Mouse (Mus musculus): ENCODE measurements around the gene Tmtc2.
A peak's percentile ranks its signal among the peaks of the same experiment; 100 is the strongest.

The Tmtc2 gene

GRCm38 (mm10) chr10:105402481-105402779, 171.8 kb downstream of the Tmtc2 start:
- no peak for DNase-seq

DNA sequence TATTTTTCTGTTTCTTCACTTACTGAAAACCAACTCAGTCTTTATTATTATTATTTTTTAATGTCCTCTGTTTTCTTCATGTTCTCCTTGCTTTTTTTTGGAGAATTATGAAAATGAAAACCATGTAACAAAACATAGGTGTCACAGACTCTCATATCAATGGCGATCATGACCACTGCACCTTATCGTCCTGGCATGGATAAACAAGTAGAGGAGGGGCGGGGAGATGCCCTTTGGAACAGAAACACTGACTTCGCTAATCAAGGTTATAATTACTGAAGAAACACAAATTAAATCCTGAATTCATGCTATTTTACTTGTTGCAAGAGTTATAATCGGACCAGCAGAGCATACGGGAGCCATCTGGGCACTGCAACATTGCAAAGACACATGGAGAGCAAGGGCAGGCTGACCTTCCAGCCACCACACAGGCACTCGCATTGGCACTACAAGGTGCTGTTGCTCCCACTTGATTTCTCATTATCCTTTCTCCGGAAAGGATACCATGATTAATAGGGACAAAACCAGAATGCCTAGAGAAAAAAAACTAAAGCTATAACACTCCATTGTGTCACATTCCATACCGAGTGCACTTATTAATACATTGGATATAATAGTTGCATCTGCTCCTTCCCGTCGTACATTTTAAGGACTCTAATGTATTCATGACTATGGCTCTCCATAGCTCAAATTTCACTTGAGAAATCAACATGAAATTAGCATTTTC, 172.3 kb downstream of the Tmtc2 start:
- peak; percentile 82 for DNase-seq

DNA sequence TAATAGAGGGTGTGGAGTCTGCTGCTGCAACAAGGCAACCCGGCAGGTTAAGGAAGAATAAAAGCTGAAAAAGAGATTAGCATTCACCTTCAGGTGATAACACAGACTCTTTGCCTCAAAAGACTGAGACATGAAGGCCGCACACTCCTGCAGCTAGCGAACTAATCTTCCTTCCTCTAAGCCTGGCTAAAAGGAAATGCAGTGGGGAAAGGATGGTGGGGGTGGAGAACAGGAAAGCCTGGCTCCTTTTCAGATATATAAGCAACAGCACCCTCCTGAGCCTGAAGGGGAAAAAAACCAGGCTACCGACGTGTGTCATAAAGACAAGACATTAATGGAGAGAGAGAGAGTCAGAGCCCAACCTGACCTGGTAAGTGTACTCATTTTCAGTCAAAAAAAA, 174.9 kb downstream of the Tmtc2 start:
- DNase-seq, result no peak

- DNase-seq, result no peak
Observed at GRCm38 (mm10) chr10:105384065-105384464, 190.2 kb downstream of the Tmtc2 start.

- no peak for DNase-seq
Observed at GRCm38 (mm10) chr10:105381705-105382104, 192.5 kb downstream of the Tmtc2 start.

GRCm38 (mm10) chr10:105381202-105381601, 193.0 kb downstream of the Tmtc2 start:
- DNase-seq, result no peak

GRCm38 (mm10) chr10:105380584-105380983, 193.7 kb downstream of the Tmtc2 start:
- DNase-seq, result no peak

DNA sequence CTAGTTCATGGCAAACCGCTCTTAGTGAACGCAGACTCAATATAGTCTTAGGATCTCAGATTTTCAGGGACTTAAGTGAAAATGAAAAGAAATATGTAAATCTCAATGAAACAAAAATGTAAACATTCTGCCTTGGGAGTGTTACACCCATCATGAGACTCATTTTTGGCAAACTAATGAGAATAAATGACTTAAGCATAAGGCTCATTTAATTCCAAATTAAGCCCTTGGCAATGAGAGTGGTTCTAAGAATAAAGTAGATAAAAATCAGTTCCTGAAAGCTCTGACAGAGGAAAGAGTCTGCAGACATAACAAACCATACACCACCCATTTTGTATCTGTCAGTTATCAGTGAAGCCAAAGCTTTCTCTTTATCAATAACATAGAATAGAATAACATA, 196.5 kb downstream of the Tmtc2 start:
- no peak for DNase-seq

DNA sequence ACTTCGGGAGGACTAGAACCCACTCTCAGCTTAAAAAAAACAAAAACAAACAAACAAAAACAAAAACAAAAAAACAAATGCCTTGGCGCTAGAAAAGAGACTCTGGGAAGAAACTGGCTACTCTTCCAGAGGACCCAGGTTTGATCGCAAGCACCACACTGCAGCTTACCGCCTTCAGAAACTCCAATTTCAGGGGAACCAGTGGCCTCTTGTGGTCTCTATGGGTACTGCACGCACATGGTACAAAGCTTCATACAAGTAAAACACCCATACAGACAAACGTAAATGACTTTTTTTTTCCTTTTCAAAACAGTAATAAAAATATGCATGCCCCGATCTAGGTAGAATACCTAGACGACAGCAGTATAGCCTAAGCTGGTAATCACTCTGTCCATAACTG, 201.0 kb downstream of the Tmtc2 start:
- DNase-seq, result no peak

DNA sequence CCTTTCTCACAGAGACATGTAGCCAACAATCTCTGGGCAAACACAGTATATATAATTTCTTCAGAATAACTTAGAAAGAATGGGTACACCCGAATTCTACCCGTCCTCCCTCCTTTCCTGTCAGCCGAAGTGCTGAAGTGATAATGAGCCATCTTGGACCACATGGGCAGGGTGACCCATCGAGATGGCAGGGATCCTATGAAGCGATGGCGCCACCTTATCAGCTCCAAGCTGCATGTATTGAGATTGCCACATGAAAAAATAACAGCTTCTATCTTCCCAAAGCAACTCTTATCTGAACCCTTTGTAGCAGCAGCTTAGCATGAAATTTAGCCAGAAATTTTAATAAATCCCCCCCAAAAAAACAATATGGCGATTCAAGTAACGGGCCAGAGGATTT, 206.0 kb downstream of the Tmtc2 start:
- no peak for DNase-seq

- no peak for DNase-seq
Observed at GRCm38 (mm10) chr10:105364480-105364879, 209.8 kb downstream of the Tmtc2 start.

DNA sequence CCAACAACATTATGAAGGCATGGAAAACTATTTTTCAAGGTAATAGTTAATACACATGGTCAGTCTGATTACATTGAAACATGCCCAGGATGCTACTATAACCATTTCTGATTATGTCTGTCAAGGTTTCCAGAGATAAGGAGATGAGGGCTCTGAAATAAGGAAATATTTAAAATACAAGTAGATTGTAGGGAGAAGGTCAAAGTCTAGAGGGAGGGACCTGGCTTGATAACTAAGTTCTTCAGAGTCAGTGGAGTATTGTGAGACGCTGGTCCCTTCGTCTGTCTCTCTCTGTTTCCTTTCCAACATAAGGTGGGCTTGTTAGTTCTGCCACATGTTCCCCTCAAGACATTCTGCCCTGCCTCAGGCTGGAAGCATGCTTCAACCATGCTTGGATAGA, 223.9 kb downstream of the Tmtc2 start:
- no peak for DNase-seq

DNA sequence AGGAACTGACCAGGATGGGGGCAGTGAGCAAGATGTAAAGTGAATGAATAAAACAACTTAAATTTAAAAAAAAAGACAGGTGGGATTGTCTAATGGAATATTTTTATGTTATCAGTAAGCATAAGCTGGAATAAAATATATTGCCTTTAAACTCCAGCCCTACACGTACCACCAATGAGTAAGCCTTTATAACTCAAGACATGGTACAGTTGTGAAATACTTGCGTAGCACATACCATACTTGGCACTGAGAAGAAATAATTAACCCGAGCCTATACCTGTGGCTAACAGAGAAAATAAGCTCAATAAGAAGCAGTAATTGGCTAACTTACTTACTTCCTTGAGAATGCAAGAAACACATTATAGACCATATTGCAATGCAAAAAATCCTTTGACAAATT, 228.3 kb downstream of the Tmtc2 start:
- DNase-seq, result no peak

GRCm38 (mm10) chr10:105332856-105333255, 241.4 kb downstream of the Tmtc2 start:
- no peak for DNase-seq

GRCm38 (mm10) chr10:105330327-105330726, 243.9 kb downstream of the Tmtc2 start:
- no peak for DNase-seq

- DNase-seq, result no peak
Observed at GRCm38 (mm10) chr10:105323646-105324192, 250.5 kb downstream of the Tmtc2 start.

- DNase-seq, result no peak
Observed at GRCm38 (mm10) chr10:105319299-105320057, 254.8 kb downstream of the Tmtc2 start.

GRCm38 (mm10) chr10:105318869-105319268, 255.4 kb downstream of the Tmtc2 start:
- no peak for DNase-seq

DNA sequence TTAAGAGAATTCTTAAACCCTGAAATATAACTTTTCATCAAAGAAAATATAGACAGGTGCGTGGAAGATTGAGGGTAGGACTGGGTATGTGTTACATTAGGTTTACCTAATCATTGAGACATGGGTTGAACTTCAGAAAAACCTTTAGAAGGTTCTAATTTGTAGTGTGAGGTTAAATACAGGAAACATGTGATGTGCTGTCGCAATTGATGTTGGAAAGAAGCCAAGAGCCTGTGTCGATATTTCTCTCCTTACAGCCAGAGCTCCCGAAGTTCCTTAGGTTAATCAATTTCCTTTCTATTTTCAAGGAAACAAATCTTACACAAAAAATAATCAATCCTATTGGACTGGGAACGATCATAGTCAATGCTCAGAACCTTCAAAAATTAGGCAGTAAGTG, 261.3 kb downstream of the Tmtc2 start:
- no peak for DNase-seq

GRCm38 (mm10) chr10:105297560-105297959, 276.7 kb downstream of the Tmtc2 start:
- DNase-seq, result no peak

GRCm38 (mm10) chr10:105292961-105293360, 281.3 kb downstream of the Tmtc2 start:
- DNase-seq, result no peak

- no peak for DNase-seq
Observed at GRCm38 (mm10) chr10:105288472-105288871, 285.8 kb downstream of the Tmtc2 start.

DNA sequence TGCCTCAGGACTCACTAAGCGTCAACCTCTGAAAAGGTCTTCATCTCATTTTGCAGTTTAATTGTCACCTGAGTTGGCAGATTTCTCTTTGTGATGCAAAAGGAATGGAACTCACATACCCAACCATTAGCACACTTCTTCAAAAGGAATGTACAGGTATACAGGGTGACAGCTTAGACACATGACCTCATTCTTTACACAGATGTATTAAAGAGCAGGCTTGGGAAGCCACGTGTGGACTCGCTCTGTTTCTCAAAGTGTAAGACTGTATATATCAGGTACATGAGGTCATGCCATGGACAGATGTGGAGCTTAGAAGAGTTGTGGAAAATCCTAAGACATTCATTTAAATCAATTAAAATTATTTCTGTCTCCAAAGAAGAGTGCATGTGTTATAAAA, 286.7 kb downstream of the Tmtc2 start:
- no peak for DNase-seq

GRCm38 (mm10) chr10:105287064-105287463, 287.2 kb downstream of the Tmtc2 start:
- DNase-seq, result no peak
